Mouse (Mus musculus) spleen, adult 2 months (tissue): ENCODE results near the gene Ndufv1.

Experiments used
- CTCF ChIP-seq: fragments of 200-500 bp; IDR thresholded peaks from 2 replicates; pipeline ENCODE4 v1.5.1; 2011; ENCODE audit warnings: mild to moderate bottlenecking, inconsistent platforms; ENCODE audit not compliant: insufficient read depth, insufficient read length, insufficient replicate concordance; ENCODE audit errors: extremely low read depth
- POLR2A ChIP-seq: fragments of 200-500 bp; IDR thresholded peaks from 2 replicates; pipeline ENCODE4 v1.6.1; 2011; ENCODE audit warnings: low read depth, low read length, inconsistent platforms

- TF ChIP-seq CTCF (peak; percentile 11; the same call in 1 of the 2 replicates), POLR2A (peak; percentile 72)
These were observed at the start of gene Ndufv1 for GRCm38 (mm10) chr19:4012432-4013022.
